10 mouse cellular contexts compared by ENCODE assay signal in the genomic region with DNA sequence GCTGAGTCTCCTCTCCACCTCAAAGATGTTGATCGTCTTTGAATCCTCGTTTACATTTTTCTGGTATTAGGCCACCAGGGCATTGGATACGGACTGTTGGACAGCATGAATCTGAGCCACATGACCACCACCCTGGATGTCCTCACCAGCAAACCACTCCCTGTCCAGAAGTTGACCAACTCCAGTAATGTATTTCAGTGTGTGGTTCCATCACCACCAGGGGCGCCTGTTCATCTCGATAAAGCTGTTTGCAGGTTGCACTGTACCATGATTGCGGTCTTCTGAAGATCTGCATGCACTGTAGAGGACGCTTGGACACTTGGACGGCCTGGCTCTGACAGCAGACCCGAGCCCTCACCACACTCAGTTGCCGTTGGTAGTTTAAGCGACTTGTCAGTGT. TPM values are rescaled to one million over a fixed set of nuclear protein-coding genes. Genes with fewer than 3 reads are reported as not detected.
DNase-seq lines count a peak whose midpoint lies in the region; ATAC-seq and TF ChIP-seq lines count a peak whose summit lies in the region.
"Had no signal": no experiment of that assay in that cellular context is flagged by ENCODE, and none has a peak within 500 bp of the region (broad histone marks: within the 10 kb centered on the region; RNA-seq: fewer than 3 reads in every experiment).

No protein-coding gene starts in this region.

- H3K4me2 ChIP-seq in forebrain, embryonic 16.5 days (ENCODE audit: low read length), result no peak overlapping the region

- no peak for ATAC-seq in forebrain, embryonic 16.5 days

- DNase-seq in cerebellum, adult 11-12 months, result peak; percentile 19
- DNase-seq in cerebellum, adult 2 months, result no peak
- DNase-seq in layer of hippocampus, adult 2 months (ENCODE audit: low spot score in 2 of 2), result no peak
- no peak for DNase-seq in layer of hippocampus, adult 11-12 months (ENCODE audit: low spot score)
- DNase-seq in 3T3-L1 (ENCODE audit: low read depth, low spot score), result peak; percentile 61
- DNase-seq in adrenal gland, adult 2 months, result no peak
- DNase-seq: right cerebral cortex, postnatal 14 days had no signal

- WGBS in cerebellum, adult 2 months, result 79% methylated on average over 11 of the region's 11 CpGs
- 88% methylated on average over 11 of the region's 11 CpGs for WGBS in forebrain, embryonic 16.5 days

- H3K36me3 ChIP-seq in forebrain, embryonic 16.5 days (ENCODE audit: control insufficient read depth, insufficient read depth), result no peaks in the 10 kb centered on the region

- no peak overlapping the region for H3K27ac ChIP-seq in cerebellum, adult 2 months (ENCODE audit: insufficient read depth, low read length)
- H3K27ac ChIP-seq in layer of hippocampus, adult 2 months, result no peak overlapping the region
- no peak overlapping the region for H3K27ac ChIP-seq in embryonic fibroblast, embryonic 13.5 days (ENCODE audit: insufficient read depth, low read length)
- H3K27ac ChIP-seq in forebrain, embryonic 16.5 days (ENCODE audit: low read length), result no peak overlapping the region

- H3K9ac ChIP-seq in forebrain, embryonic 16.5 days (replicated peaks; ENCODE audit: low read depth, low read length), result no peak overlapping the region

- peaks cover 3% of the 10 kb centered on the region; the same call in 1 of the 2 replicates for H3K4me1 ChIP-seq in cerebellum, adult 2 months (ENCODE audit: control insufficient read depth, insufficient read depth, low read length)
- no peaks in the 10 kb centered on the region for H3K4me1 ChIP-seq in embryonic fibroblast, embryonic 13.5 days (ENCODE audit: control insufficient read depth, insufficient read depth, low read length)
- peaks cover 16% of the 10 kb centered on the region for H3K4me1 ChIP-seq in forebrain, embryonic 16.5 days (replicated peaks; ENCODE audit: control insufficient read depth, insufficient read depth, low read length)

- H3K27me3 ChIP-seq in cerebellum, adult 2 months (ENCODE audit: control insufficient read depth, insufficient read depth, low read length), result no peaks in the 10 kb centered on the region
- H3K27me3 ChIP-seq in forebrain, embryonic 16.5 days (replicated peaks; ENCODE audit: control insufficient read depth, insufficient read depth, low read length), result peaks cover 1% of the 10 kb centered on the region; the same call in 1 of the 2 replicates

- no peak for TF ChIP-seq POLR2A in cerebellum, adult 2 months (IDR thresholded peaks at IDR 0.05; ENCODE audit: borderline replicate concordance, insufficient read depth, low read length)
- TF ChIP-seq POLR2A in embryonic fibroblast, embryonic 13.5 days (IDR thresholded peaks at IDR 0.05; ENCODE audit: low read depth, low read length), result peak; percentile 39; the same call in 1 of the 2 replicates

- H3K4me3 ChIP-seq in cerebellum, adult 2 months (replicated peaks; ENCODE audit: insufficient read depth, low read depth, low read length), result no peak overlapping the region
- no peak overlapping the region for H3K4me3 ChIP-seq in layer of hippocampus, adult 2 months
- no peak overlapping the region for H3K4me3 ChIP-seq in embryonic fibroblast, embryonic 13.5 days (ENCODE audit: insufficient read depth, low read length)
- H3K4me3 ChIP-seq in forebrain, embryonic 16.5 days (replicated peaks; ENCODE audit: low read length), result no peak overlapping the region

- H3K9me3 ChIP-seq in forebrain, embryonic 16.5 days (ENCODE audit: control insufficient read depth, low read length), result no peaks in the 10 kb centered on the region

- TF ChIP-seq CTCF in cerebellum, adult 2 months (IDR thresholded peaks at IDR 0.05; ENCODE audit: borderline replicate concordance, insufficient read depth, low read depth, low read length), result no peak
- TF ChIP-seq CTCF in layer of hippocampus, adult 2 months (conservative IDR thresholded peaks at IDR 0.05), result peak; percentile 61
- no peak for TF ChIP-seq CTCF in embryonic fibroblast, embryonic 13.5 days (IDR thresholded peaks at IDR 0.05; ENCODE audit: borderline replicate concordance, insufficient read depth, low read length)

RNA-seq across cellular contexts. Expression of a gene that starts 9.8 kb away (rescaled TPM):
- polyA plus RNA-seq in cerebellum, adult 2 months (2012; rRNA removed), result 0.35 and 0.52 TPM in 2 replicates
- total RNA-seq in layer of hippocampus, adult 2 months (2021), result under 1 TPM; 0.77 to 0.96 TPM
- not detected in 2 replicates for polyA plus RNA-seq in embryonic fibroblast, embryonic 13.5 days (2011; ENCODE audit: insufficient read length, low read depth, missing spikeins)
- total RNA-seq in adrenal gland, adult 2 months (2021), result 1 to 10 TPM; 2.0 to 3.4 TPM
- polyA plus RNA-seq in adrenal gland, adult 2 months (2012; rRNA removed), result 1.3 and 2.3 TPM in 2 replicates
- 0.43 and 0.90 TPM in 2 replicates for polyA plus RNA-seq in forebrain, embryonic 16.5 days (2015; fragmentation: Nextera tagmentation; extraction: Ambion mirVana)

RNA-seq across cellular contexts. Expression of a gene that starts 10.9 kb away (rescaled TPM):
- 188 and 209 TPM in 2 replicates for polyA plus RNA-seq in cerebellum, adult 2 months (2012; rRNA removed)
- total RNA-seq in layer of hippocampus, adult 2 months (2021), result 100 to 1,000 TPM; 196 to 200 TPM
- 205 and 233 TPM in 2 replicates for polyA plus RNA-seq in embryonic fibroblast, embryonic 13.5 days (2011; ENCODE audit: insufficient read length, low read depth, missing spikeins)
- 100 to 1,000 TPM; 173 to 286 TPM for total RNA-seq in adrenal gland, adult 2 months (2021)
- polyA plus RNA-seq in adrenal gland, adult 2 months (2012; rRNA removed), result 103 and 104 TPM in 2 replicates
- 130 and 132 TPM in 2 replicates for polyA plus RNA-seq in forebrain, embryonic 16.5 days (2015; fragmentation: Nextera tagmentation; extraction: Ambion mirVana)

RNA-seq across cellular contexts. Expression of a gene that starts 13.9 kb away (rescaled TPM):
- polyA plus RNA-seq in cerebellum, adult 2 months (2012; rRNA removed), result 13.2 and 13.6 TPM in 2 replicates
- 10 to 100 TPM; 26.2 to 33.1 TPM for total RNA-seq in layer of hippocampus, adult 2 months (2021)
- 8.2 and 10.0 TPM in 2 replicates for polyA plus RNA-seq in embryonic fibroblast, embryonic 13.5 days (2011; ENCODE audit: insufficient read length, low read depth, missing spikeins)
- total RNA-seq in adrenal gland, adult 2 months (2021), result 10 to 100 TPM; 14.4 to 18.9 TPM
- 24.2 and 27.4 TPM in 2 replicates for polyA plus RNA-seq in adrenal gland, adult 2 months (2012; rRNA removed)
- 12.1 and 15.8 TPM in 2 replicates for polyA plus RNA-seq in forebrain, embryonic 16.5 days (2015; fragmentation: Nextera tagmentation; extraction: Ambion mirVana)

RNA-seq across cellular contexts. Expression of a gene that starts 19.6 kb away (rescaled TPM):
- 1.8 and 3.0 TPM in 2 replicates for polyA plus RNA-seq in cerebellum, adult 2 months (2012; rRNA removed)
- total RNA-seq in layer of hippocampus, adult 2 months (2021), result 1 to 10 TPM; 1.8 to 2.5 TPM
- 2.2 and 2.4 TPM in 2 replicates for polyA plus RNA-seq in embryonic fibroblast, embryonic 13.5 days (2011; ENCODE audit: insufficient read length, low read depth, missing spikeins)
- 10 to 100 TPM in 1 of 2 experiments, 1 to 10 TPM in 1; 6.4 to 12.3 TPM for total RNA-seq in adrenal gland, adult 2 months (2021)
- polyA plus RNA-seq in adrenal gland, adult 2 months (2012; rRNA removed), result 32.6 and 33.3 TPM in 2 replicates
- polyA plus RNA-seq in forebrain, embryonic 16.5 days (2015; fragmentation: Nextera tagmentation; extraction: Ambion mirVana), result 0.66 and 0.98 TPM in 2 replicates

RNA-seq across cellular contexts. Expression of a gene that starts 41.1 kb away (rescaled TPM):
- polyA plus RNA-seq in cerebellum, adult 2 months (2012; rRNA removed), result 0.25 and 0.34 TPM in 2 replicates
- under 1 TPM in 1 of 2 experiments, not detected in 1; 0.44 TPM for total RNA-seq in layer of hippocampus, adult 2 months (2021)
- not detected in 2 replicates for polyA plus RNA-seq in embryonic fibroblast, embryonic 13.5 days (2011; ENCODE audit: insufficient read length, low read depth, missing spikeins)
- total RNA-seq in adrenal gland, adult 2 months (2021), result under 1 TPM in 1 of 2 experiments, not detected in 1; 0.62 TPM
- 1.9 TPM in 2 replicates for polyA plus RNA-seq in adrenal gland, adult 2 months (2012; rRNA removed)
- 0.22 and 0.28 TPM in 2 replicates for polyA plus RNA-seq in forebrain, embryonic 16.5 days (2015; fragmentation: Nextera tagmentation; extraction: Ambion mirVana)
- total RNA-seq: gastrocnemius, postnatal 4 days had no signal

Comparison
In these comparisons a context has a peak if more than half of its experiments do, and no peak if none do; other contexts are left out.
1. DNase-seq: peak in cerebellum, adult 11-12 months (single experiment) and 3T3-L1 (single experiment); none in cerebellum, adult 2 months (0 of 2), layer of hippocampus, adult 2 months (0 of 2), layer of hippocampus, adult 11-12 months (single experiment) and adrenal gland, adult 2 months (single experiment).